Mouse (Mus musculus) splenic B cell, adult 2 months (primary cell): ENCODE data around the gene Pianp.

ENCODE experiments used
- DNase-seq: peaks from one replicate; pipeline ENCODE4 v3.0.0-alpha.2; 2011; ENCODE audit warnings: low read depth, low spot score
- H3K27me3 ChIP-seq: 2 replicates; pipeline ENCODE4 v1.6.1; 2012; ENCODE audit warnings: mild to moderate bottlenecking, low read length, moderate library complexity, mixed read lengths; ENCODE audit not compliant: control insufficient read depth, poor library complexity, insufficient read depth, severe bottlenecking
- H3K36me3 ChIP-seq: 2 replicates; pipeline ENCODE4 v1.6.1; 2012; ENCODE audit warnings: mild to moderate bottlenecking, low read length, moderate library complexity, mixed read lengths; ENCODE audit not compliant: control insufficient read depth, poor library complexity, insufficient read depth, severe bottlenecking

Pianp gene

DNA sequence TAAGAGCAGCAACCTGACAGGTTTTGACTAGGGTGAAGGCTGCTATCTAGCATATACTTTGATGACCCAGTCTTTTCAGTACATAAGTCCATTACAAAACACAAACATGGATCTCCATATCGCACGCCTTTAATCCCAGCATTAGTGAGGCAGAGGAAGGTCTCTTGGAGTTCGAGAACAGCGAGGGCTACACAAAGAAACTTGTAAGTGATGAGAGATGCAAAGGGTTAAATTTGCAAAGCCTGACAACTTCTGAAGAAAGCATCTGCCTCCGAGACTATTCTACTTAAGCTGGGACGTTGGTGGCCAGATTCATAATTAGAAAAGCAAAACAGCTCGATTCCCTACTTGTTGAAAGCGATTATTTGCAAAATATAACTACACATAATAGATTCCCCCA is 42.6 kb downstream of the Pianp start:
- no peak for DNase-seq
- H3K27me3 ChIP-seq = no peaks in the 10 kb centered on the region
- peaks cover 2% of the 10 kb centered on the region for H3K36me3 ChIP-seq

DNA sequence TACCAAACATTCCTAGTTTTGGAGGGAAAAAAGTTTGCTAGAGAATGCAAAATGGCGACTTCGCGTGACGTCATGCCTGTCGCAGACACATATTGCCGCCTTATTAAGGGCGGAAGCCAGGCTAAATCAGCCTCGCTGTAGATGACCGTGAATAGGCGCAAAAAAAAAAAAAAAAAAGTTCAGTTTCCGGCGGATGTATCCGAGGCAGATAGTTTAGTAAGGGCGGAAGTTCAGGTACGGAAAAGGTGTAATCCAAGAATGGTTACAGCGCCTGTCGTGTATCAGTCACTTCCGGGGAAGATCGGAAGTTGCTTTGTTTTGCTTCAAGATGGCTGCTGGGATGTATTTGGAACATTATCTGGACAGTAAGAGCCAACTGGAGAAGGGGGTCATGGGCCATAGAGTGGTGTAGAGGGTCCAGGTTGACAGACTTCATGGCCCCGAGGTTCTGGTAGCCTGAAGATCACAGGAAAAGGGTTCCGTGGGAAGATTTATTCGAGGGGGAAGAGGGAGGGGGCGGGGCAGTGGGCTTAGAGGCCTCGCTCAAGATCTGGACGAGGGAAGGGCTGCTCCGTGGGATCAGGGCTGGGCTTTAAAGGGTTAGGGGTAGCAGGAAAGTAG is 43.1 kb downstream of the Pianp start, which contains the start of gene Ing4:
TSS of gene Ing4 (plus strand) at position 228 of the 621 bp plus-strand sequence.
- peak; percentile 98 for DNase-seq
- Histone ChIP-seq H3K36me3 (peaks cover 2% of the 10 kb centered on the region), H3K27me3 (no peaks in the 10 kb centered on the region)

DNA sequence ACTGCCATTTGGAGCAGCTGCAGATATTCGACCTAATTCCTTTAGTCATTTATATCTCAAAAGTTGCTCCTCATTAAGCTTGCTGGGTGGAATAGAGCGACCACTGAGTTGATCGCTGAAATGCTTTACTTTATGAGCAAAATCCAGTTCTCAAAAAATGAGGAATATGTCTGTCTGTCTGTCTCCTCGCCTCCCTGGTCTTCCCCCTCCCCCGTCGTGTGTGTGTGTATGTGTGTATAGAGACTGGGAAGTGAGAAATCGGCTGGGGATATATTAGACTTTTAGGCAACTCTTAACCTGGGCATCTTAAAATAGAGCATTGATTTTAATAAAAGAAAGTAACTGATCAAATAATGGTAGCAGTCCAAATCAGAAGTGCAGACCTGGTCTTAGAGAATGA is 43.7 kb downstream of the Pianp start:
- no peak for DNase-seq
- Histone ChIP-seq H3K36me3 (peaks cover 2% of the 10 kb centered on the region), H3K27me3 (no peaks in the 10 kb centered on the region)

- H3K27me3 ChIP-seq = no peaks in the 10 kb centered on the region
- H3K36me3 ChIP-seq = no peaks in the 10 kb centered on the region; the same call in none of the 2 replicates
- DNase-seq = peak; percentile 28
Measured at GRCm38 (mm10) chr6:125041047-125041446, 44.6 kb downstream of the Pianp start.

DNA sequence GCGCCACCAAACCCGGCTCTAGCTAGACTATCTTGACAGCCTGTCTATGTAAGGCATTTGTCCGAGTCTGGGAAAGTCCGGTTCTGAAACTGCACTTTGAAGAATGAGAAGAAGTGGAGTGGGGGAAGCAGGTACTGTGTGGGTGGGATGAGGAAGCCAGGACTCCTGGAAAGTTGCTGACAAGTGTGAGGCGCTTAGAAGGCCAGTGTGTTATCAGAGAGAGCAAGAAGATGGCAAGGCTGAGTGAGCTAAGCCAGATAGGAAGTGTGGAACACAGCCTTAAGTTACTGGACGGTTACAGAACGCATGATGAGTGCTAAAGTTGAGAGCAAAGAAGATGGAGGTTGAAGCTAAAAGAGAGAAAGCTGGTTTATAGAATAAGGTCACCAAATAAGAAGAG is 45.6 kb downstream of the Pianp start:
- no peaks in the 10 kb centered on the region for H3K27me3 ChIP-seq
- DNase-seq = no peak

GRCm38 (mm10) chr6:125046691-125047090 is 50.2 kb downstream of the Pianp start:
- peaks cover 6% of the 10 kb centered on the region for H3K36me3 ChIP-seq
- H3K27me3 ChIP-seq = no peaks in the 10 kb centered on the region
- peak; percentile 85 for DNase-seq

More for the DNA sequence above, 45.6 kb downstream of the Pianp start:
- H3K36me3 ChIP-seq = no peaks in the 10 kb centered on the region; the same call in none of the 2 replicates

DNA sequence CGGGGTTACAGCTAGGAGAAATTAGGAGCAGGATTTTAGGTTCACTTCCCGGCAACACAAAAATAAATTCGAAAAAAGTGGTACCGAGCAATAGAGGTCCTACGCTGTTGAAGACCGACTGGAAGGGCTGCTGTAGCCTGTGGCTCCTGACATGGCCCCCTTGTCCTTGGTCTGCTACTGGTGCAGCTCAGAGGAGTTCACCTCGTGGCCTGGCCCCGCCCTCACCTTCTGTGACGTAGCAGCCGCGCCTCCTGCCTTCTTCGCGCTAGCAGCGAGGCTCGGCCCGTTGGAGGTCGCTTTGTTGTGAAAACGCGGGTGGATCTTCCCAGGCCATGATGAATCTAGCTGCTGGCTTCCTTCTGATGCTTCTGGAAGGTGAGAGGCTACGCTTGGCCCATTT is 53.2 kb downstream of the Pianp start, which contains the start of gene Acrbp:
TSS of gene Acrbp (plus strand) at position 12 of the 400 bp plus-strand sequence.
- no peaks in the 10 kb centered on the region for H3K27me3 ChIP-seq
- no peak for DNase-seq
- peaks cover 12% of the 10 kb centered on the region for H3K36me3 ChIP-seq

GRCm38 (mm10) chr6:125051237-125051636 is 54.7 kb downstream of the Pianp start:
- DNase-seq = peak; percentile 56
- Histone ChIP-seq H3K27me3 (no peaks in the 10 kb centered on the region), H3K36me3 (peaks cover 12% of the 10 kb centered on the region)
